Mouse (Mus musculus) kidney, postnatal 0 days (tissue): ENCODE results near the gene 2410004B18Rik. TPM values are rescaled to one million over a fixed set of nuclear protein-coding genes. Genes with fewer than 3 reads are reported as not detected.

ENCODE experiments used
- ATAC-seq: fragments of 200-750 bp; cut with Nextera tagmentation; replicated peaks from 2 replicates; pipeline ENCODE4 v1.8.0; 2017; ENCODE audit warnings: low read depth, moderate number of reproducible peaks, moderate TSS enrichment, moderate library complexity; ENCODE audit not compliant: low FRiP score
- DNase-seq: peaks from one replicate; pipeline ENCODE4 v3.0.0-alpha.2; 2016; ENCODE audit warnings: low spot score
- H3K27ac ChIP-seq: fragments of 300-500 bp; sonication (generic); 2 replicates; pipeline ENCODE4 v1.5.1; 2014; ENCODE audit warnings: mild to moderate bottlenecking
- H3K27me3 ChIP-seq: fragments of 300-500 bp; sonication (generic); 2 replicates; pipeline ENCODE4 v1.6.1; 2014; ENCODE audit warnings: low read length, mixed read lengths; ENCODE audit not compliant: insufficient read depth
- H3K36me3 ChIP-seq: fragments of 300-500 bp; sonication (generic); 2 replicates; pipeline ENCODE4 v1.6.1; 2014; ENCODE audit warnings: low read length, mixed read lengths; ENCODE audit not compliant: insufficient read depth
- H3K4me1 ChIP-seq: fragments of 300-500 bp; sonication (generic); replicated peaks from 2 replicates; pipeline ENCODE4 v1.6.1; 2014; ENCODE audit warnings: antibody characterized with exemption, low read length, mixed read lengths; ENCODE audit not compliant: insufficient read depth
- H3K4me2 ChIP-seq: fragments of 300-500 bp; sonication (generic); 2 replicates; pipeline ENCODE4 v1.6.1; 2014; ENCODE audit warnings: mild to moderate bottlenecking, low read length, moderate library complexity, mixed read lengths
- H3K4me3 ChIP-seq: fragments of 300-500 bp; sonication (generic); replicated peaks from 2 replicates; pipeline ENCODE4 v1.5.1; 2014; ENCODE audit warnings: low read depth, low read length
- H3K9ac ChIP-seq: fragments of 300-500 bp; sonication (generic); 2 replicates; pipeline ENCODE4 v1.6.1; 2014; ENCODE audit warnings: low read depth, low read length
- H3K9me3 ChIP-seq: fragments of 300-500 bp; sonication (generic); replicated peaks from 2 replicates; pipeline ENCODE4 v1.6.1; 2016; ENCODE audit warnings: low read length, inconsistent platforms, mixed read lengths
- CTCF ChIP-seq: IDR thresholded peaks from 2 replicates; pipeline ENCODE4 v1.5.1; 2016; ENCODE audit warnings: antibody characterized with exemption, low read depth, mild to moderate bottlenecking, moderate library complexity
- WGBS: fragments of 180-500 bp; shearing (Covaris S2); extraction: QIAGEN DNeasy Blood & Tissue Kit; methylation state at CpG from one replicate; pipeline ENCODE4 v1.1.7; 2014; 5-methylcytosine and 5-hydroxymethylcytosine counted together
- polyA plus RNA-seq: library from polyadenylated mRNA; unstranded; fragments of >200 nt; fragmentation: Nextera tagmentation; extraction: Ambion mirVana; gene quantifications from 2 replicates; pipeline ENCODE4 v1.2.1, GENCODE M21; 2015

Gene 2410004B18Rik
- polyA plus RNA-seq, 1 experiment from 2014 or later = 48.2 TPM

DNA sequence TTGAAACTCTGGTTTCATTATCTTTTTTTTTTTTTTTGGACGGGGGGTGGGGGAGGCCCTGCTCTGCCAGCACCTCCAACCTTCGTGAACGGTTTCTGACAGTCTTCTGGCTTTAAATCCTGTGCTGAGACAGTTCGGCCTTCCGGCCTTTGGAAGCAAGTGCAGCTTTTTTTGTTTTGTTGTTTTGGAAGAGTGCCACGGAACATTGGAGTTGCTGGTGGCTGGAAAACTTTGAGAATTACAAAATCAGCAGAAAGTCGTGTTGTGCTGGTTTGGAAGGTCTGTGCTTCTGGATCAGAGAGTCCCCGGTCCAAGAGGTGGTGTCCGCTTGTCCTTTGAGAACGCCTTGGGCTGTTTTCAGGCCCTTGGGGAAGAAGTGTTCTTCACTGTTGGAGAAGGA lies 55.0 kb downstream of the 2410004B18Rik start:
- TF ChIP-seq CTCF = no peak
- Histone ChIP-seq H3K36me3 (no peaks in the 10 kb centered on the region), H3K4me1 (peaks cover 13% of the 10 kb centered on the region), H3K27me3 (no peaks in the 10 kb centered on the region), H3K4me2 (no peak overlapping the region), H3K9me3 (no peaks in the 10 kb centered on the region), H3K27ac (peak overlapping the region; percentile 34; the same call in 1 of the 2 replicates), H3K9ac (no peak overlapping the region), H3K4me3 (no peak overlapping the region)
- 50% methylated on average over 10 of the region's 10 CpGs for WGBS
- peak; percentile 48 for DNase-seq
- ATAC-seq = no peak

DNA sequence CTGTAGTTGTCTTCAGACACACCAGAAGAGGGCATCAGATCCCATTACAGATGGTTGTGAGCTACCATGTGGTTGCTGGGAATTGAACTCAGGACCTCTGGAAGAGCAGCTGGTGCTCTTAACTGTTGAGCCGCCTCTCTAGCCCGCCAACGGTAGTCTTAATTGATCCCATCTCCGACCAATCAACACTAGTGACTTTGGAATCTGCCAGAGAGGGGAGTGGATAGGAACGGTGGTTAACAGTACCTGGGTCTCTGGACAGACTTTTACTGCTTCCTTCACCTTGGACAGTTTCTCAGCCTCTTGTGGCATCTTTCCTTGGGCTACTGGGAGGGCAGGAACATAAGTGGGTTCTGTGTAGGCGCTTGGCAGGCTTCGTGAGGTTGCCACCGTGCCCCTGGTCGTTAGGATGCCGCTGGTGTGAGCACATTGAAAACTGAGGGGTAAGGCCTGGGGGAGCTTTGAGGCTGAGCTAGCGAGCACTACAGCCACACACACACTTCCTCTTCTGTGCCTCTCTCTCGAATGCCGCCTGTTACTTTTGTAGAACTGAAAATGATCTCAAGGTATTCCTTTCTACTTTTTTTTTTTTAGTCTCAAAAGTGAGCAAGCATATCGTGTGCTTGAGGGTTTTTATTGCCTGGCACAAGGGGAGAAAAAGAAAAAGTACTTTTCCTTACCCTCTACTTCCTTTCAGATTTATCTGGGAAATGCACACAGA lies 55.8 kb downstream of the 2410004B18Rik start:
- H3K4me2 ChIP-seq = no peak overlapping the region
- no peaks in the 10 kb centered on the region for H3K27me3 ChIP-seq
- WGBS = 79% methylated on average over 14 of the region's 14 CpGs
- H3K9me3 ChIP-seq = no peaks in the 10 kb centered on the region
- no peak for TF ChIP-seq CTCF
- no peak overlapping the region for H3K4me3 ChIP-seq
- DNase-seq (no peak), ATAC-seq (no peak)
- no peak overlapping the region for H3K9ac ChIP-seq
- peaks cover 13% of the 10 kb centered on the region for H3K4me1 ChIP-seq
- no peak overlapping the region for H3K27ac ChIP-seq
- peaks cover 3% of the 10 kb centered on the region for H3K36me3 ChIP-seq

Other genes with a start within 250 kb of the 2410004B18Rik start
- gene Ddah1, start 179.3 kb upstream of the 2410004B18Rik start, polyA plus RNA-seq = 108 and 119 TPM in 2 replicates
- gene Bcl10, start 15.2 kb upstream of the 2410004B18Rik start, polyA plus RNA-seq = 57.7 and 62.2 TPM in 2 replicates
- 1.8 and 1.9 TPM in 2 replicates for gene Syde2, start 49.9 kb downstream of the 2410004B18Rik start, polyA plus RNA-seq
- 0.21 and 0.37 TPM in 2 replicates for gene Wdr63, start 170.1 kb downstream of the 2410004B18Rik start, polyA plus RNA-seq
- gene Mcoln3, start 179.4 kb downstream of the 2410004B18Rik start, polyA plus RNA-seq = 34.7 and 40.4 TPM in 2 replicates
- 1.4 and 1.5 TPM in 2 replicates for gene Mcoln2, start 211.8 kb downstream of the 2410004B18Rik start, polyA plus RNA-seq